ENCODE assay signal across 24 mouse cellular contexts in genomic region chr2:143094761-143095160, GRCm38 (mm10). TPM values are rescaled to one million over a fixed set of nuclear protein-coding genes. Genes with fewer than 3 reads are reported as not detected.
"Had no signal": no experiment of that assay in that cellular context is flagged by ENCODE, and none has a peak within 500 bp of the region (broad histone marks: within the 10 kb centered on the region; RNA-seq: fewer than 3 reads in every experiment).

No protein-coding gene starts in this region.

- H3K4me3 ChIP-seq: limb, embryonic 15.5 days; liver, embryonic 12.5 days; midbrain, embryonic 10.5 days; myocyte; neural tube, embryonic 15.5 days; stomach, embryonic 15.5 days had no signal

- H3K9me3 ChIP-seq: limb, embryonic 15.5 days; liver, embryonic 12.5 days; midbrain, embryonic 10.5 days; neural tube, embryonic 15.5 days; stomach, embryonic 15.5 days had no signal

- H3K9ac ChIP-seq: limb, embryonic 15.5 days; liver, embryonic 12.5 days; lung, embryonic 14.5 days; neural tube, embryonic 15.5 days; stomach, embryonic 15.5 days had no signal

- H3K4me1 ChIP-seq: limb, embryonic 15.5 days; liver, embryonic 12.5 days; stomach, embryonic 15.5 days had no signal

- H3K27me3 ChIP-seq: limb, embryonic 15.5 days; liver, embryonic 12.5 days; neural tube, embryonic 15.5 days; stomach, embryonic 15.5 days had no signal

- H3K27ac ChIP-seq: limb, embryonic 15.5 days; liver, embryonic 12.5 days; midbrain, embryonic 10.5 days; neural tube, embryonic 15.5 days; stomach, embryonic 15.5 days had no signal

- H3K36me3 ChIP-seq: limb, embryonic 15.5 days; liver, embryonic 12.5 days; midbrain, embryonic 10.5 days; neural tube, embryonic 15.5 days; stomach, embryonic 15.5 days had no signal

- ATAC-seq: intestine, postnatal 0 days; liver, embryonic 12.5 days had no signal

- H3K4me2 ChIP-seq: limb, embryonic 15.5 days; liver, embryonic 12.5 days; lung, embryonic 14.5 days; stomach, embryonic 15.5 days had no signal

- DNase-seq: kidney, adult 8-10 months; kidney, postnatal 36 days; lung, embryonic 14.5 days; lung, postnatal 10 days; lung, postnatal 4 days; midbrain, embryonic 14.5 days; right cerebral cortex, adult 18-20 months; right cerebral cortex, postnatal 4 days; spleen, adult 18-20 months; thymus, adult 2 months; thymus, postnatal 25 days had no signal

RNA-seq across cellular contexts. Expression of gene Otor, which starts 16.5 kb away (rescaled TPM):
- total RNA-seq: layer of hippocampus, postnatal 25 days; left cerebral cortex, postnatal 25 days; megakaryocyte, adult 5-6 weeks had no signal
- polyA plus RNA-seq: liver, embryonic 16.5 days; myocyte; testis, adult 2 months; thymus, adult 2 months; urinary bladder, adult 2 months had no signal
